Mouse (Mus musculus) MEL (cell line): ENCODE data around the gene Tcte1.

Source experiments
- CTCF ChIP-seq, 3 experiments: IDR thresholded peaks in 2 of 3; conservative IDR thresholded peaks in 1 of 3; 2 replicates each; pipeline ENCODE4 v1.5.1; 2011 to 2012; ENCODE audit warnings: low read length in 3 of 3, low read depth in 2 of 3, mild to moderate bottlenecking in 2 of 3, improper control_type of control experiment in 1 of 3, inconsistent platforms in 1 of 3, mixed read lengths in 1 of 3, moderate library complexity in 1 of 3; ENCODE audit not compliant: control insufficient read depth in 1 of 3, insufficient read depth in 1 of 3, poor library complexity in 1 of 3, severe bottlenecking in 1 of 3
- EP300 ChIP-seq, 2 experiments: IDR thresholded peaks; 2 replicates each; pipeline ENCODE4 v1.6.1; 2011; ENCODE audit warnings: improper control_type of control experiment in 2 of 2, low read length in 2 of 2, low read depth in 1 of 2, mild to moderate bottlenecking in 1 of 2
- GABPA ChIP-seq: IDR thresholded peaks from 2 replicates; pipeline ENCODE4 v1.6.1; 2012; ENCODE audit warnings: low read depth, mild to moderate bottlenecking, inconsistent platforms, low read length, improper control_type of control experiment, moderate library complexity
- GATA1 ChIP-seq: IDR thresholded peaks from 2 replicates; pipeline ENCODE4 v1.6.1; 2011; ENCODE audit warnings: low read depth, low read length, improper control_type of control experiment
- JUND ChIP-seq: IDR thresholded peaks from 2 replicates; pipeline ENCODE4 v1.6.1; 2011; ENCODE audit warnings: low read depth, mild to moderate bottlenecking, improper control_type of control experiment, low read length
- KAT2A ChIP-seq: conservative IDR thresholded peaks from 2 replicates; pipeline ENCODE4 v1.6.1; 2012; ENCODE audit warnings: low read depth, low read length, improper control_type of control experiment, inconsistent platforms
- MAX ChIP-seq: IDR thresholded peaks from 2 replicates; pipeline ENCODE4 v1.6.1; 2011; ENCODE audit warnings: low read length, improper control_type of control experiment
- MEF2A ChIP-seq: IDR thresholded peaks from 2 replicates; pipeline ENCODE4 v1.6.1; 2014; ENCODE audit warnings: low read depth, mild to moderate bottlenecking, inconsistent platforms, low read length, improper control_type of control experiment; ENCODE audit not compliant: poor library complexity, insufficient replicate concordance, severe bottlenecking; ENCODE audit errors: extremely low read depth
- NRF1 ChIP-seq: IDR thresholded peaks from 2 replicates; pipeline ENCODE4 v1.6.1; 2014; ENCODE audit warnings: low read depth, mild to moderate bottlenecking, inconsistent platforms, low read length, improper control_type of control experiment, moderate library complexity; ENCODE audit not compliant: poor library complexity, insufficient read depth, severe bottlenecking
- UBTF ChIP-seq: IDR thresholded peaks from 2 replicates; pipeline ENCODE4 v1.6.1; 2012; ENCODE audit warnings: low read depth, mild to moderate bottlenecking, inconsistent platforms, low read length, improper control_type of control experiment, moderate library complexity, borderline replicate concordance; ENCODE audit not compliant: insufficient read depth
- USF1 ChIP-seq: IDR thresholded peaks from 2 replicates; pipeline ENCODE4 v1.6.1; 2014; ENCODE audit warnings: low read depth, mild to moderate bottlenecking, inconsistent platforms, low read length, improper control_type of control experiment, moderate library complexity
- USF2 ChIP-seq, 2 experiments: IDR thresholded peaks; 2 replicates each; pipeline ENCODE4 v1.6.1; 2011 to 2012; ENCODE audit warnings: improper control_type of control experiment in 2 of 2, low read length in 2 of 2, borderline replicate concordance in 1 of 2, inconsistent platforms in 1 of 2, low read depth in 1 of 2, mild to moderate bottlenecking in 1 of 2; ENCODE audit not compliant: insufficient read depth in 1 of 2
- ZNF384 ChIP-seq: IDR thresholded peaks from 2 replicates; pipeline ENCODE4 v1.6.1; 2012; ENCODE audit warnings: low read depth, mild to moderate bottlenecking, inconsistent platforms, low read length, improper control_type of control experiment

GRCm38 (mm10) chr17:45569999-45570398, 46.8 kb downstream of the Tcte1 start:
- no peak for TF ChIP-seq EP300 (IDR thresholded peaks at IDR 0.05; ENCODE audit: low read depth in 1 of 2, low read length in 2 of 2)
- TF ChIP-seq NRF1, result no peak
- no peak for TF ChIP-seq USF1
- no peak for TF ChIP-seq UBTF
- no peak for TF ChIP-seq MEF2A
- TF ChIP-seq JUND, result no peak
- TF ChIP-seq CTCF (IDR thresholded peaks at IDR 0.05 in 2 of 3, conservative IDR thresholded peaks at IDR 0.05 in 1 of 3; ENCODE audit: control insufficient read depth in 1 of 3, insufficient read depth in 1 of 3, low read depth in 2 of 3, low read length in 3 of 3, poor library complexity in 1 of 3, severe bottlenecking in 1 of 3), result no peak
- no peak for TF ChIP-seq KAT2A
- no peak for TF ChIP-seq MAX
- no peak for TF ChIP-seq USF2 (IDR thresholded peaks at IDR 0.05; ENCODE audit: borderline replicate concordance in 1 of 2, insufficient read depth in 1 of 2, low read depth in 1 of 2, low read length in 2 of 2)
- TF ChIP-seq GABPA, result no peak
- TF ChIP-seq GATA1, result no peak
- TF ChIP-seq ZNF384, result no peak
